Mouse (Mus musculus) embryonic facial prominence, embryonic 14.5 days (tissue): ENCODE measurements around the gene Per2. TPM values are rescaled to one million over a fixed set of nuclear protein-coding genes. Genes with fewer than 3 reads are reported as not detected.

ENCODE experiments used
- ATAC-seq: fragments of 200-750 bp; cut with Nextera tagmentation; 2 replicates; pipeline ENCODE4 v1.8.0; 2017; ENCODE audit warnings: low read depth, moderate number of reproducible peaks, moderate TSS enrichment
- DNase-seq: peaks from one replicate; pipeline ENCODE4 v3.0.0-alpha.2; 2015; ENCODE audit warnings: low spot score
- H3K27ac ChIP-seq: fragments of 300-500 bp; sonication (generic); replicated peaks from 2 replicates; pipeline ENCODE4 v1.5.1; 2014; ENCODE audit warnings: low read depth, mild to moderate bottlenecking, low read length, moderate library complexity
- H3K27me3 ChIP-seq: fragments of 300-500 bp; sonication (generic); replicated peaks from 2 replicates; pipeline ENCODE4 v1.6.1; 2014; ENCODE audit warnings: low read length; ENCODE audit not compliant: control insufficient read depth, insufficient read depth
- H3K36me3 ChIP-seq: fragments of 300-500 bp; sonication (generic); 2 replicates; pipeline ENCODE4 v1.6.1; 2014; ENCODE audit warnings: low read length, mixed read lengths; ENCODE audit not compliant: control insufficient read depth, insufficient read depth
- H3K4me1 ChIP-seq: fragments of 300-500 bp; sonication (generic); 2 replicates; pipeline ENCODE4 v1.6.1; 2014; ENCODE audit warnings: antibody characterized with exemption, low read length; ENCODE audit not compliant: control insufficient read depth, insufficient read depth
- H3K4me2 ChIP-seq: fragments of 300-500 bp; sonication (generic); 2 replicates; pipeline ENCODE4 v1.6.1; 2014; ENCODE audit warnings: low read depth, mild to moderate bottlenecking, low read length, moderate library complexity, mixed read lengths
- H3K4me3 ChIP-seq: fragments of 300-500 bp; sonication (generic); 2 replicates; pipeline ENCODE4 v1.5.1; 2014; ENCODE audit warnings: low read depth, mild to moderate bottlenecking, low read length
- H3K9ac ChIP-seq: fragments of 300-500 bp; sonication (generic); 2 replicates; pipeline ENCODE4 v1.6.1; 2014; ENCODE audit warnings: low read depth, mild to moderate bottlenecking, low read length, moderate library complexity, mixed read lengths
- H3K9me3 ChIP-seq: fragments of 300-500 bp; sonication (generic); 2 replicates; pipeline ENCODE4 v1.6.1; 2016; ENCODE audit warnings: low read length; ENCODE audit not compliant: control insufficient read depth
- WGBS: fragments of 180-500 bp; shearing (Covaris S2); extraction: QIAGEN DNeasy Blood & Tissue Kit; methylation state at CpG from one replicate; pipeline ENCODE4 v1.1.7; 2014; 5-methylcytosine and 5-hydroxymethylcytosine counted together
- polyA plus RNA-seq: library from polyadenylated mRNA; unstranded; fragments of >200 nt; fragmentation: Nextera tagmentation; extraction: Ambion mirVana; gene quantifications from 2 replicates; pipeline ENCODE4 v1.2.1, GENCODE M21; 2014

The Per2 gene
- polyA plus RNA-seq, 1 experiment from 2014 or later = 4.7 TPM

DNA sequence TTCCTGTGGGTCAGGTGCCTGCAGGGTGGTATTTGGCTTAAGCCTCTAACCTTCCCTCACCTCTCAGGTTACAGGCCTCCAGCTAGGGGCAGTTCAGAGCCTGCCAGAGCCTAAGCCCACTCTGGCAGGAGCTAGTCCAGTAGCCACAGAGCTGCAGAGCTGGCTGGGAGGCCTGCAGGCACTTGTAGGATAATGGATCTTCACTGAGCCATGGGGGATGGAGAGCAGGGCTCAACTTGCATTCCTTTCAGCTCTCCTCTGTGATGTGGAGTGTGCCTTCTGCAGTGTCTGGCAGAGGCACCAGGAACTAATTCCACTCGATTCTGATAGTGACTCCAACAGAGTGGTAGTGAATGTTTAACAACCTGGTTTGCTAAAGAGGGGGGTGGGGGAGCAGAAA lies 6.1 kb upstream of the Per2 start:
- Histone ChIP-seq H3K4me2 (no peak overlapping the region), H3K9me3 (no peaks in the 10 kb centered on the region), H3K27ac (no peak overlapping the region), H3K4me3 (no peak overlapping the region), H3K36me3 (no peaks in the 10 kb centered on the region), H3K27me3 (no peaks in the 10 kb centered on the region), H3K4me1 (no peaks in the 10 kb centered on the region), H3K9ac (no peak overlapping the region)
- peak; percentile 87; the same call in 1 of the 2 replicates for ATAC-seq
- 0% methylated on average over 1 of the region's 1 CpGs for WGBS
- DNase-seq = peak; percentile 53

- H3K36me3 ChIP-seq = no peaks in the 10 kb centered on the region
- 47% methylated on average over 5 of the region's 5 CpGs for WGBS
- DNase-seq (no peak), ATAC-seq (no peak; the same call in 1 of the 2 replicates)
- no peak overlapping the region for H3K9ac ChIP-seq
- no peaks in the 10 kb centered on the region for H3K27me3 ChIP-seq
- no peaks in the 10 kb centered on the region for H3K4me1 ChIP-seq
- H3K4me3 ChIP-seq = no peak overlapping the region
- no peak overlapping the region for H3K27ac ChIP-seq
- no peak overlapping the region for H3K4me2 ChIP-seq
- no peaks in the 10 kb centered on the region for H3K9me3 ChIP-seq
Observed at GRCm38 (mm10) chr1:91464436-91464835, 5.3 kb upstream of the Per2 start.

GRCm38 (mm10) chr1:91463336-91463995 lies 4.3 kb upstream of the Per2 start:
- Histone ChIP-seq H3K4me1 (peaks cover 3% of the 10 kb centered on the region), H3K4me2 (no peak overlapping the region), H3K36me3 (no peaks in the 10 kb centered on the region), H3K27me3 (no peaks in the 10 kb centered on the region), H3K27ac (no peak overlapping the region), H3K9ac (no peak overlapping the region), H3K9me3 (no peaks in the 10 kb centered on the region), H3K4me3 (no peak overlapping the region)
- 86% methylated on average over 13 of the region's 13 CpGs for WGBS
- DNase-seq (no peak), ATAC-seq (no peak)

DNA sequence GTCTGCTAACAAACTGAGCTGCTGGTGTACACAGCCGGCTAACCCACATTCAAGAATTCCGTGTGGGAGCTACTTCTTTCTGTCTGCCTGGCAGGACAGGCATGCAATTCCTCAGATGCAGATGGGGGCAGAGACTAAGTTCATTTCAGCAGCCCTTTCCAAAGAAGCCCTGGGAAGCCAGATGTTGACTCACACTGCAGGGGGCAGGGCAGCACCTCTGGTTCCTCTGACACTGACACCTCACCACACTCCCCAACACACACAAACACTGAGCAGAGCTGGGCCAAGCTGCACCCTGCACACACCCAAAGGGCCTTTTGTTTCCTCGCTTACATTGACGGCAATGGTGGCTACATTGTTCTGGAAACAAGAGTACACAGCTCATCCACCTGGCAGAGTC lies 1.4 kb upstream of the Per2 start:
- Histone ChIP-seq H3K9ac (no peak overlapping the region), H3K36me3 (no peaks in the 10 kb centered on the region), H3K4me1 (peaks cover 27% of the 10 kb centered on the region), H3K27me3 (no peaks in the 10 kb centered on the region), H3K9me3 (no peaks in the 10 kb centered on the region), H3K4me3 (no peak overlapping the region), H3K27ac (no peak overlapping the region), H3K4me2 (no peak overlapping the region)
- ATAC-seq = no peak
- DNase-seq = no peak
- WGBS = 32% methylated on average over 4 of the region's 4 CpGs

- peak overlapping the region; percentile 78 for H3K4me3 ChIP-seq
- no peak for ATAC-seq
Observed at GRCm38 (mm10) chr1:91460069-91460468, 945 bp upstream of the Per2 start.

DNA sequence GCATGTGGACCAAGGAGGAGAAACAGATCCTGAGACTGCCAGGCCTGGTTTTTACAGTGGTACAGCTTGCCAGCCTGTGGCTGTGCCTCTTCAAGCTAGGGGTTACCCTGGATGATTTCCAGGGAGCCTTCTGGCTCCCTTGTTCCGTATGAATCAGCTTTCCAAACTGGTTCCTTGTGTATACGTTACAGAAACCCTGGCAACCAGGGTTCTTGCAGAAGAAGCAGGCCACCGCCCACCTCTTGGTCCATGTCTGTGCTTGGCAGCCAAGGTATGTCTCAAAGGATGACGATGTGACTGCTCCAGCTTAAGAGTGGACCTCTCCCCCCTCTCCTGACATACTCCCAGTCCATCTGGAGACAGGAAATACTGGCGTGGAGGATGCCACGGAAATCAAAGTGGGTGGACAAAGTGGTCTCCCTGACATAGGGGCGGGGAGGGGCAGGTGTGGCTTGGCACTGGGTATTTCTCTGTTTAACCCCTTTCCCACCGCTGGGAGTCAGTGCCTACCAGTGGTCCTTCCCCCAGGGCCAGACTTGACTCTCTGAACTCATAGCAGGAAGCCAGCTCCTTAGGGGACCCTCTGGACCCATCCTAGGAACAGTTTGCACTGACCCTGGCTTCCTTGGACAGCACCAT lies 782 bp downstream of the Per2 start:
- WGBS = 11% methylated on average over 8 of the region's 8 CpGs
- peak overlapping the region; percentile 89 for H3K4me2 ChIP-seq
- peak overlapping the region; percentile 76 for H3K9ac ChIP-seq
- H3K4me1 ChIP-seq = peaks cover 32% of the 10 kb centered on the region
- ATAC-seq (peak; percentile 1; the same call in 1 of the 2 replicates), DNase-seq (peak; percentile 91)
- H3K9me3 ChIP-seq = no peaks in the 10 kb centered on the region
- peak overlapping the region; percentile 63 for H3K27ac ChIP-seq
- H3K4me3 ChIP-seq = peak overlapping the region; percentile 78
- H3K27me3 ChIP-seq = no peaks in the 10 kb centered on the region
- no peaks in the 10 kb centered on the region for H3K36me3 ChIP-seq

More at GRCm38 (mm10) chr1:91460069-91460468, 945 bp upstream of the Per2 start:
- Histone ChIP-seq H3K27me3 (no peaks in the 10 kb centered on the region), H3K4me2 (peak overlapping the region; percentile 89), H3K9me3 (no peaks in the 10 kb centered on the region), H3K9ac (peak overlapping the region; percentile 58; the same call in 1 of the 2 replicates), H3K27ac (no peak overlapping the region), H3K36me3 (no peaks in the 10 kb centered on the region), H3K4me1 (peaks cover 32% of the 10 kb centered on the region)
- DNase-seq = no peak
- WGBS = 40% methylated on average over 7 of the region's 7 CpGs

DNA sequence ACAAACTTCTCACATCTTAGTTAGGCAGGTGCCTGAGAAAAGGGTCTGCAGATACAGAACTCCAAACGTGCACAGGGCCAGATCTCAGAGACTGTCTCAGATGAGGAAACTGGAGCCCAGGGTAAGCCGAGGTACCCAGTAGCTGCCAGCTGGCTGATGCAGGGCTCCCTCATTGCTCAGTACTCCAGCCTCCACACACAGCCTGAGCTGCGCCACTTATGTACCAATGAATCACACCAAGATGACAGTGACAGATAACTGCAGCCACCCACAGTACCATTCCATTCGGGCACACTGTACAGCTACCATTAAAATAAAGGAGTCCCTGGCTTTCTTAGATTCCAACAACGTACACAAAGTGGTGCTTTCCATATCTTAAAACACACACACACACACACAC lies 1.4 kb downstream of the Per2 start:
- H3K27me3 ChIP-seq = no peaks in the 10 kb centered on the region
- peak overlapping the region; percentile 78; the same call in 1 of the 2 replicates for H3K4me3 ChIP-seq
- 62% methylated on average over 5 of the region's 5 CpGs for WGBS
- peaks cover 32% of the 10 kb centered on the region for H3K4me1 ChIP-seq
- H3K4me2 ChIP-seq = peak overlapping the region; percentile 89
- H3K9me3 ChIP-seq = no peaks in the 10 kb centered on the region
- 0 out of 2 replicates have a peak overlapping the region, but pooled peaks have one; percentile 76 for H3K9ac ChIP-seq
- H3K27ac ChIP-seq = no peak overlapping the region; the same call in 1 of the 2 replicates
- no peak for ATAC-seq
- H3K36me3 ChIP-seq = no peaks in the 10 kb centered on the region
- no peak for DNase-seq

GRCm38 (mm10) chr1:91457116-91457515 lies 2.0 kb downstream of the Per2 start:
- Histone ChIP-seq H3K9ac (0 out of 2 replicates have a peak overlapping the region, but pooled peaks have one; percentile 3), H3K9me3 (no peaks in the 10 kb centered on the region), H3K4me2 (peak overlapping the region; percentile 89; the same call in 1 of the 2 replicates), H3K4me3 (no peak overlapping the region), H3K27ac (no peak overlapping the region), H3K27me3 (no peaks in the 10 kb centered on the region), H3K36me3 (no peaks in the 10 kb centered on the region), H3K4me1 (peaks cover 32% of the 10 kb centered on the region)
- no peak for ATAC-seq
- 89% methylated on average over 4 of the region's 4 CpGs for WGBS
- DNase-seq = no peak
